Mouse (Mus musculus) forebrain, postnatal 0 days (tissue): ENCODE measurements at regions not wholly inside any gene's neighbourhood (a gene's known extent, or its start where the extent isn't known, plus 50 kb on each side); places are given as distances from the start of the nearest gene placed in this dataset.

Experiments
- ATAC-seq: fragments of 200-750 bp; cut with Nextera tagmentation; 2 replicates; pipeline ENCODE4 v1.8.0; 2017; ENCODE audit warnings: mild to moderate bottlenecking, moderate library complexity
- DNase-seq: peaks from one replicate; pipeline ENCODE4 v3.0.0-alpha.2; 2015
- H3K27ac ChIP-seq: fragments of 300-500 bp; sonication (generic); 2 replicates; pipeline ENCODE4 v1.5.1; 2014; ENCODE audit warnings: low read depth, mild to moderate bottlenecking, antibody characterized with exemption, low read length, moderate library complexity, mixed read lengths
- H3K27me3 ChIP-seq: fragments of 300-500 bp; sonication (generic); 2 replicates; pipeline ENCODE4 v1.6.1; 2014; ENCODE audit warnings: mild to moderate bottlenecking, low read length, mixed read lengths; ENCODE audit not compliant: insufficient read depth
- H3K36me3 ChIP-seq: fragments of 300-500 bp; sonication (generic); 2 replicates; pipeline ENCODE4 v1.6.1; 2014; ENCODE audit warnings: mild to moderate bottlenecking, moderate library complexity; ENCODE audit not compliant: insufficient read depth
- H3K4me1 ChIP-seq: fragments of 300-500 bp; sonication (generic); 2 replicates; pipeline ENCODE4 v1.6.1; 2014; ENCODE audit warnings: antibody characterized with exemption; ENCODE audit not compliant: insufficient read depth
- H3K4me2 ChIP-seq: fragments of 300-500 bp; sonication (generic); 2 replicates; pipeline ENCODE4 v1.6.1; 2014; ENCODE audit warnings: low read depth, mild to moderate bottlenecking, moderate library complexity
- H3K4me3 ChIP-seq: fragments of 300-500 bp; sonication (generic); 2 replicates; pipeline ENCODE4 v1.5.1; 2014; ENCODE audit warnings: low read depth, low read length, mixed read lengths
- H3K9ac ChIP-seq: fragments of 300-500 bp; sonication (generic); 2 replicates; pipeline ENCODE4 v1.6.1; 2014; ENCODE audit warnings: mild to moderate bottlenecking
- H3K9me3 ChIP-seq: fragments of 300-500 bp; sonication (generic); 2 replicates; pipeline ENCODE4 v1.6.1; 2016; ENCODE audit warnings: low read length
- CTCF ChIP-seq: sonication (generic); IDR thresholded peaks from 2 replicates; pipeline ENCODE4 v1.5.1; 2016; ENCODE audit warnings: antibody characterized with exemption, control low read depth, low read depth
- WGBS: fragments of 180-500 bp; shearing (Covaris S2); extraction: QIAGEN DNeasy Blood & Tissue Kit; methylation state at CpG from one replicate; pipeline ENCODE4 v1.1.7; 2014; 5-methylcytosine and 5-hydroxymethylcytosine counted together

DNA sequence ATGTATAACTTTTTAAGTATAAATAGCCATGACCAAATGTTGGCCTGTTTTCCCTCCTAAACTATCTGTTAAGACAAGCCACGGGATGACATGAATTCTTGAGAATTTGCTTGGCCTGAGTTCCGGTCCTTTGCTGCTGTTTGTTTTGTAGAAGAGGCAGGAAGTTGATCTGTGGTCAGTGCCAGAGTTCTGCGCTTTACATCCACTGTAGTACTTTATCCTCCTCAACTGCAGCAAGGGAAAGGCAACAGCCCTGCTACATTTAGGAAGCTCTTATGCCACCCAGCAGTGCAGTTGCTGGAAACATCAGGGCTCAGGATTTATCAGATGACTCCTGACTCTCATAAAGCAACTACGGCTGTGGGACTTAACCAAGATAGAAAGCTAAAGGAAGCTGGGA is 508.4 kb upstream of the Map3k7 start:
- no peak overlapping the region for H3K4me3 ChIP-seq
- DNase-seq (no peak), ATAC-seq (no peak)
- no peaks in the 10 kb centered on the region for H3K9me3 ChIP-seq
- TF ChIP-seq CTCF: no peak
- H3K36me3 ChIP-seq: no peaks in the 10 kb centered on the region
- H3K4me1 ChIP-seq: no peaks in the 10 kb centered on the region
- H3K27ac ChIP-seq: no peak overlapping the region
- H3K4me2 ChIP-seq: no peak overlapping the region
- H3K27me3 ChIP-seq: no peaks in the 10 kb centered on the region
- no peak overlapping the region for H3K9ac ChIP-seq
- 76% methylated on average over 4 of the region's 4 CpGs for WGBS

DNA sequence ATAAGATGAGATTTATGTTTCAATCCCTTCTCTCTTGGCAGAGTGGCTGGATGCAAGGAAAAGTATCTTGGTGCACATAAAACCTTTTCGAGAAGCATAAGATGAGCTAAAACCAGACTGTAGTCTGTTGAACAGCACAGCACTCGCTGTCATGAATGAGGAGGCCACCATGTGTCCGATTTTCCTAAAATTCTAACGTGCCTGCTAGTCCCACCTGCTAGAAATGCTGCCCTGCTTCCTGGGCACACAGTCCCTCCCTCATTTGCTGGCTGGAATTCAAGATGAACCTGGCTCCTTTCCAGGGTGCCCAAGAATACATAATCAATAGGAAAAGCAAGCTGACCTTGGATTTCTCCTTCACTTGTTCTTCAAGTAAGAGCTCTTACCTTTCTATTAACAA is 501.4 kb upstream of the Map3k7 start:
- Histone ChIP-seq H3K27ac (peak overlapping the region; percentile 69), H3K27me3 (no peaks in the 10 kb centered on the region), H3K4me1 (peaks cover 3% of the 10 kb centered on the region; the same call in 1 of the 2 replicates), H3K4me3 (no peak overlapping the region), H3K36me3 (no peaks in the 10 kb centered on the region), H3K9ac (no peak overlapping the region), H3K4me2 (no peak overlapping the region), H3K9me3 (no peaks in the 10 kb centered on the region)
- DNase-seq: no peak
- no peak for TF ChIP-seq CTCF
- peak; percentile 51 for ATAC-seq
- 46% methylated on average over 4 of the region's 4 CpGs for WGBS

DNA sequence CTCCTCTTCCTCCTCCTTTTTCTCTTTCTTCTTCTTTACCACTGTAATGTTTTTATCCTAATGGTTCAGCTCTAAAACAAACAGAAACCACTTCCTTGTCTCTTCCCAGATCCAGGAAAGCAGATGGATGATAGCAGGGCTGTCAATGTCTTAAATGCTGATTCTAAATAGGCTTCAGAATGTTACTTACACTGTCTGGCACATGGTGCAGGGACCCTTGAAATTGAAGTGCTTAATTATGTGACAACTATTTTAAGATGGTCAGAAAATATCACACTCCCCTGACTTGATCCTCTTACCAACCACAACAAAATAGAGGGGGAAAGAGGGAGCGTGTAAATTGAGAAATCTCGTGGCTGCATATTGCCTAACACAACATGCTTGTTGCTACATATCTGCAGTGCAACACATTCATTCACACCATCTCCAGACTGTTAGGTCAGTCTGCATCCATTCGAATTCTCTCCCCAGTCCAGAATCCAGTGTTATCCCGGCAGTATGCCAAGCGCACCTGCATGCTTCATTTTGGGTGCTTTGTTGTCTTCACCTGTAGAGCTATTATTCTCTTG is 500.7 kb upstream of the Map3k7 start:
- Histone ChIP-seq H3K36me3 (no peaks in the 10 kb centered on the region), H3K9me3 (no peaks in the 10 kb centered on the region), H3K4me1 (peaks cover 3% of the 10 kb centered on the region; the same call in 1 of the 2 replicates), H3K4me3 (no peak overlapping the region), H3K27me3 (no peaks in the 10 kb centered on the region), H3K4me2 (no peak overlapping the region), H3K27ac (no peak overlapping the region), H3K9ac (no peak overlapping the region)
- WGBS: 75% methylated on average over 5 of the region's 5 CpGs
- peak; percentile 25; the same call in 1 of the 2 replicates for ATAC-seq
- no peak for TF ChIP-seq CTCF
- DNase-seq: no peak

DNA sequence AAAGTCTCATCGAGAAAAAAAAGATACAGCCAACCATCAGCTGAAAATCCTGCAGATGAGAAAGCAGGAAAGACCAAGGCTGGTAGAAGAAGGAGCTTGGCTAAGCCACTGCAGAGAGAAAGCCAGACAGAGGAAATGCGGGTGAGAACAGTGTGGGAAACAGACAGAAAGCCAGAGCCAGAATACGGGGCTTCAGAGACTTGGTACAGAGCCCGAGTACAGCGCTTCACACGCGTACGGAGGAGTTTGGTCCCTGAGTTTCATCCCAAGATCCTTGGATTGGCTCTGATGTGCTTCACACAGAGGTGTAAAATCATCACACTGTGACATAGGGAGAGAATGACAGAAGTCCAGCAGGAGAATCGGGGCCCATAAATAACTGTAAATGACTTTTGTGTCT is 495.6 kb upstream of the Map3k7 start:
- H3K4me3 ChIP-seq: no peak overlapping the region
- H3K9me3 ChIP-seq: no peaks in the 10 kb centered on the region
- DNase-seq: peak; percentile 39
- no peaks in the 10 kb centered on the region for H3K36me3 ChIP-seq
- H3K4me2 ChIP-seq: no peak overlapping the region
- H3K27me3 ChIP-seq: no peaks in the 10 kb centered on the region
- no peak overlapping the region for H3K27ac ChIP-seq
- H3K9ac ChIP-seq: no peak overlapping the region
- H3K4me1 ChIP-seq: no peaks in the 10 kb centered on the region
- WGBS: 47% methylated on average over 9 of the region's 9 CpGs
- ATAC-seq: peak; percentile 36; the same call in 1 of the 2 replicates
- no peak for TF ChIP-seq CTCF

DNA sequence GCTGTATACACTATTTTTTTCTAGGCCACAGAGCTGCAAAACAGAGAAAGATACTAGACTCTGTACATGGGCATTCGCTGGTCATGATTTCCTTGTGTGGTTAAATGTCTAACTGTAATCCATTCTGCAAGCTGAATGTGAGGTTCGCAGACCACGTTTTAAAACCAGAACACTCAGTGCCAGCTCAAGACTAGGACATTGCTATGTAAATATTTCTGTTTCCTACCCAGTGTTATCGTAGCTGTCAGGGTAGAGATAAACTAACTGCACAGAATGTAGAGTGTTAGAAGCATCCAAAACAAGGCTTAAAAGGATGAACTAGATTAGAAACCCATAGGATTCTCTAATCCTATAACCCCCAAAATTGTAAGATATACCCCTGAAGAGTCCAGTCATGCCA is 494.1 kb upstream of the Map3k7 start:
- Histone ChIP-seq H3K36me3 (no peaks in the 10 kb centered on the region), H3K9me3 (no peaks in the 10 kb centered on the region), H3K4me1 (no peaks in the 10 kb centered on the region), H3K27ac (no peak overlapping the region), H3K4me2 (no peak overlapping the region), H3K9ac (no peak overlapping the region), H3K27me3 (no peaks in the 10 kb centered on the region), H3K4me3 (no peak overlapping the region)
- 75% methylated on average over 4 of the region's 4 CpGs for WGBS
- no peak for TF ChIP-seq CTCF
- DNase-seq (no peak), ATAC-seq (no peak)

DNA sequence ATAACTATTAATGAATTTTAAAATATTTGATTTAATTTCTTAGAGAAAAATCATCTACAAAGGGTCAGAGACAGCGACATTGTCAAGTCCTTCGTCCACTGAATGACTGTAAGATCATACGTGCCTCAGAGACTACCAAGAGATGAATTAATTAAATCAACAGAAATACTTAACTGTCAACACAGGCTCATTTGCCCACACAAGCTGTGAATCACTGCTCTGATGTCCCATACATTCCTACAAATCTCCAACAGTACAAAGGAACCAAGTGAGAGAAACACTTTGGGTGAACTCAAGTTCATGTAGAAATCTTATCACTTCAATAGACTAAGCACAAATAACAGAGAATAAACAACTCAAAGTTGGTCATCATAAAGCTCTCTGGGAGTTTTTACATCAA is 471.4 kb upstream of the Map3k7 start:
- Histone ChIP-seq H3K4me3 (no peak overlapping the region), H3K9ac (no peak overlapping the region), H3K27ac (no peak overlapping the region), H3K4me1 (no peaks in the 10 kb centered on the region), H3K36me3 (no peaks in the 10 kb centered on the region), H3K9me3 (no peaks in the 10 kb centered on the region), H3K27me3 (no peaks in the 10 kb centered on the region), H3K4me2 (no peak overlapping the region)
- no peak for ATAC-seq
- DNase-seq: no peak
- 35% methylated on average over 3 of the region's 3 CpGs for WGBS
- TF ChIP-seq CTCF: no peak

DNA sequence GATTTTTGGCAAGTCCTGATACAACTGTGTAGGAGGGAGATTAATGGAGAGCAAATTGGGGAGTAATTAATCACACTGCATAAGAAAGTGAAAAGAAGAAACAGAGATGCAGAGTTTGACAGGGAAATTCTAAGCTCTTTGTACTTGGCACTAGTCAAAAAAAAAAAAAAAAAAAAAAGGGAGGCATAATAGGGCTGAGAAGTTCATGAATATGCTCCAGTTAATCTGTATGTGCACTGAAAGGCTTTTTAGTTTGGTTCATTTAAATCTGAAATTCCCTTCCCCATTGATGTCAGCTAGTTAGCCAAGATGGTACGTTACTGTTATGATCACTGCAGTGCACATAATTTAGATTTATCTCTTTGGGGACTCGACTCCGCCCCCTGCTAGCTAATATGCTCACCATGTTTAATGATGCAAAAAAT is 470.8 kb upstream of the Map3k7 start:
- no peak overlapping the region for H3K4me3 ChIP-seq
- no peak overlapping the region for H3K9ac ChIP-seq
- no peaks in the 10 kb centered on the region for H3K4me1 ChIP-seq
- H3K27ac ChIP-seq: no peak overlapping the region
- ATAC-seq (peak; percentile 90), DNase-seq (peak; percentile 41)
- WGBS: 20% methylated on average over 3 of the region's 3 CpGs
- no peaks in the 10 kb centered on the region for H3K36me3 ChIP-seq
- H3K4me2 ChIP-seq: no peak overlapping the region
- H3K9me3 ChIP-seq: no peaks in the 10 kb centered on the region
- 0 out of 2 replicates have a peak, but pooled peaks have one; percentile 8 for TF ChIP-seq CTCF
- no peaks in the 10 kb centered on the region for H3K27me3 ChIP-seq
